Mouse (Mus musculus): ENCODE measurements around the gene Mcoln2.

The Mcoln2 gene

DNA sequence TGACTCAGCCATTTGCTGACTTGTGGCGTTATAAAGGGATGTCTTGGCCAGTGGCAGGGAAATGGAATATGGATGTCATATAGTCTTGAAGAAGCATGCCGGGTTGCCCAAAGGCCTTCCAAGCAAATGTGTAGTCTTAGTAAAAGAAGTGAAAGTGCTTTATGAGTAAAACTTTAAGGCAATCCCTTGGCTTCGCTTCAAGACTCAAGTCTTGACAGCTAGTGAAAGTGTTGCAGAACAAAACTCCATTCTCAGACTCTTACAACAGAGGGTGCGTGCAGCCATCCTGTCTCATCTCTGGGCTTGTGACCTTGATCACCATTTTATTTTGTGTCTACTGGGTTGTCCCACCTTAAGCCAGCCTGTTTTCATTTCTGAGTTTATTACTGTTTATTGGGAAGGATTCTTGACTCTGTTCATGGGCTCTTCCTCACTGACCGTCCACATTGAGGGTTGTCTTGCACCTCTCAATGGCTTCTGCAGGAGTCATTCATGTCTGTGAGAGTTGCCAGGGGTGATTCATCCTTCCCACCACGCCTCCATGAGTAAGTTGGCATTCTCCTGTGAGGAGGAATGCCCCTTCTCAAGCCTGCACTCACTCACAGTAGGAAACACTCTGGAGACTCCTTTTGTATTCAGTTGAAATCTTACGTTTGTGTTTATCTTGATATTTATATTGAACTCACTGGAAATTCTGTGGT lies 75.6 kb downstream of the Mcoln2 start:
- no peak for DNase-seq (ENCODE audit: low spot score in 2 of 2)

DNA sequence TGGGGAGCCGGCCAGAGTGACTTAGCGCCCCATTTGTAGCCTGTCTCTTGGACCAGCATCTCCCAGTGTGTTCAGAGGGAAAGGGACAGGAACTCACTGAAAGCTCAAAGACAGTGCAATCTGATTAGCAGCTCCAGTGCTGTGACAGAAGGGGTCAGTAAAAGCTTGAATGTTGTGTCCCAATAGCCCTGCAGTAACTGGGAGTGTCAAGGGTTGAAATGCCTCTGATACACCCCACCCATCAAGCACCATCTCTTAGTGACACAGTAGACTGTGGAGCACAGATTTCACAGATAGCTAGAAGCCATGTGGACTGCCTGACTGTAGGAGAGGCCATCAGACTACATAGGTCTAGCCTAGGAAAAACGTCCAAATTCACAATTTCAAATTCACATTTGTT lies 77.8 kb downstream of the Mcoln2 start:
- no peak for DNase-seq (ENCODE audit: low spot score in 2 of 2)

- DNase-seq (ENCODE audit: low spot score in 2 of 2): no peak
Measured at GRCm38 (mm10) chr3:146228559-146229310, 79.1 kb downstream of the Mcoln2 start.

GRCm38 (mm10) chr3:146232708-146233107 lies 83.1 kb downstream of the Mcoln2 start:
- no peak for DNase-seq (ENCODE audit: low spot score in 2 of 2)

DNA sequence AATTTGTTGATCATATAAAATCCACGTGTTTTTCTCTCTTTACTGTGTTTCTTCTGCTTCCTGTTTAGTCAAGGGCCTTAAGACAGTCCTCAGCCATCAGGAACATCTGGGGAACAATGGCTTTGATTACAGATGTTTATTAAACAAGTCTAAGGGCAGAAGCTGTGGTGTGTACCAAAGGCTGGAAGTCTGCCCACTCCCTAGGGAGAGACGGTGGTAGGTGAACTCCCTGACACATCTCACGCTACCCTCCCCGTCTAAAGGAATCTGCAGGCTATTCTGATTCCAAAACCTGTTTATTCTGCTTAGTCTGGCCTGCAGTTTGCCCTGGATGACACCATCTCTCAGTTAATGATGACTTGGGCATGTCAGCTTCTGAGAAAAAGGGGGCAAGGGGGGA lies 84.1 kb downstream of the Mcoln2 start:
- DNase-seq (ENCODE audit: low spot score in 2 of 2): no peak

DNA sequence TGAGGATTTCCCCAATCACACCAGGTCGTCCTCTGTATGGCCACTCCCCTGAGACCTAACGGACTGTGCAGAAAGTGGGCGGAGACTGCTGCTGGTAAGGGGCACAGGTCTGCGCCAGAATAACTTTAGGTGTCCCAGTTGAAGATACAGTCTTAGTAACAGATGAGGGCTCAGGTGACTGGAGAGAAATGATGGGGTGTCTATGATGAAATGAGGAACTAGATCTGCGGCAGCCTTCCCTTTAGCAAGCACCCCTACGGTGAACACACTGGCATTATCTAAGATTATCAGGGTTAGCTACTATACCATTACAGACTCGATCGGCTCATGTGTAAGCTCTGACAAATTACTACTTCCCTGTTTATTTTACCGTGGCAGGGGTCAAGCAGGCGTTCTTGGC lies 84.9 kb downstream of the Mcoln2 start:
- DNase-seq (ENCODE audit: low spot score in 2 of 2): no peak

GRCm38 (mm10) chr3:146236280-146236679 lies 86.6 kb downstream of the Mcoln2 start:
- no peak for DNase-seq (ENCODE audit: low spot score in 2 of 2)

GRCm38 (mm10) chr3:146237676-146238075 lies 88.0 kb downstream of the Mcoln2 start:
- DNase-seq (ENCODE audit: low spot score in 2 of 2): no peak

- DNase-seq (ENCODE audit: low spot score in 2 of 2): no peak
Measured at GRCm38 (mm10) chr3:146244630-146245029, 95.0 kb downstream of the Mcoln2 start.

Data from cerebellum, postnatal 4 days (tissue).